ENCODE assay signal across 8 mouse cellular contexts in genomic region chr19:40345684-40346083, GRCm38 (mm10).
DNase-seq lines count a peak whose midpoint lies in the region; ATAC-seq and TF ChIP-seq lines count a peak whose summit lies in the region.

No protein-coding gene starts in this region.

- in situ Hi-C loops in CH12.LX (cut with MboI; ENCODE audit: low pct_ligation_motif_present, low pct_unique_long_range_greater_than_20kb, low sequenced_read_pairs), result loop anchor here (5.0 to 10.0 kb wide), 2 partner anchors 37 to 199 kb away; no protein-coding TSS in a partner anchor

- H3K9ac ChIP-seq in hindbrain, embryonic 13.5 days, result no peak overlapping the region
- no peak overlapping the region for H3K9ac ChIP-seq in CH12.LX (ENCODE audit: insufficient read depth, low read depth)
- H3K9ac ChIP-seq in heart, embryonic 13.5 days, result no peak overlapping the region
- no peak overlapping the region for H3K9ac ChIP-seq in neural tube, embryonic 13.5 days

- H3K36me3 ChIP-seq in hindbrain, embryonic 10.5 days, result no peaks in the 10 kb centered on the region
- H3K36me3 ChIP-seq in hindbrain, embryonic 13.5 days, result peaks cover 19% of the 10 kb centered on the region
- peaks cover 0 to 5% of the 10 kb centered on the region in 2 experiments for H3K36me3 ChIP-seq in CH12.LX (replicated peaks in 1 of 2; ENCODE audit: control insufficient read depth in 1 of 2, insufficient read depth in 1 of 2, low read length in 1 of 2)
- peaks cover 55% of the 10 kb centered on the region for H3K36me3 ChIP-seq in heart, embryonic 13.5 days
- H3K36me3 ChIP-seq in neural tube, embryonic 13.5 days, result peaks cover 24% of the 10 kb centered on the region

- dilution Hi-C loops in CH12.LX (cut with MboI; ENCODE audit: extremely low pct_ligation_motif_present, extremely low pct_unique_long_range_greater_than_20kb, low sequenced_read_pairs), result no loop called here

- no peaks in the 10 kb centered on the region for H3K79me2 ChIP-seq in CH12.LX (replicated peaks; ENCODE audit: control insufficient read depth, extremely low read depth, insufficient read depth, poor library complexity, severe bottlenecking)

- H3K9me3 ChIP-seq in hindbrain, embryonic 10.5 days, result no peaks in the 10 kb centered on the region
- no peaks in the 10 kb centered on the region for H3K9me3 ChIP-seq in hindbrain, embryonic 13.5 days
- no peaks in the 10 kb centered on the region for H3K9me3 ChIP-seq in CH12.LX (replicated peaks; ENCODE audit: low read length)
- H3K9me3 ChIP-seq in heart, embryonic 13.5 days, result no peaks in the 10 kb centered on the region
- no peaks in the 10 kb centered on the region for H3K9me3 ChIP-seq in neural tube, embryonic 13.5 days

- no peaks in the 10 kb centered on the region for H3K27me3 ChIP-seq in hindbrain, embryonic 10.5 days (ENCODE audit: insufficient read depth, poor library complexity, severe bottlenecking)
- H3K27me3 ChIP-seq in hindbrain, embryonic 13.5 days, result no peaks in the 10 kb centered on the region
- no peaks in the 10 kb centered on the region for H3K27me3 ChIP-seq in CH12.LX (replicated peaks)
- H3K27me3 ChIP-seq in heart, embryonic 13.5 days (replicated peaks), result no peaks in the 10 kb centered on the region
- H3K27me3 ChIP-seq in neural tube, embryonic 13.5 days, result no peaks in the 10 kb centered on the region

- peak; percentile 60 for TF ChIP-seq RAD21 in CH12.LX (IDR thresholded peaks at IDR 0.05; ENCODE audit: low read depth, low read length)

- TF ChIP-seq CTCF in CH12.LX (conservative IDR thresholded peaks at IDR 0.05 in 1 of 2, IDR thresholded peaks at IDR 0.05 in 1 of 2; ENCODE audit: low read depth in 2 of 2, low read length in 2 of 2), result peak; percentile 87 to 99

- TF ChIP-seq POLR2A in CH12.LX (IDR thresholded peaks at IDR 0.05; ENCODE audit: low read depth, low read length), result no peak

- H3K27ac ChIP-seq in hindbrain, embryonic 10.5 days, result no peak overlapping the region
- no peak overlapping the region for H3K27ac ChIP-seq in hindbrain, embryonic 13.5 days
- no peak overlapping the region for H3K27ac ChIP-seq in CH12.LX (ENCODE audit: insufficient read depth, low read depth)
- peak overlapping the region; percentile 72 for H3K27ac ChIP-seq in heart, embryonic 13.5 days (replicated peaks)
- peak overlapping the region; percentile 54; the same call in 1 of the 2 replicates for H3K27ac ChIP-seq in neural tube, embryonic 13.5 days (replicated peaks)

- ATAC-seq in hindbrain, embryonic 13.5 days (ENCODE audit: low FRiP score), result no peak
- ATAC-seq in heart, embryonic 13.5 days (ENCODE audit: extremely low read depth, insufficient number of reproducible peaks, low FRiP score, low TSS enrichment), result no peak
- no peak for ATAC-seq in neural tube, embryonic 13.5 days (ENCODE audit: low read depth)

- no peak for TF ChIP-seq EP300 in CH12.LX (IDR thresholded peaks at IDR 0.05; ENCODE audit: low read length)

- 16% methylated on average over 5 of the region's 5 CpGs for WGBS in hindbrain, embryonic 10.5 days
- WGBS in hindbrain, embryonic 13.5 days, result 15% methylated on average over 5 of the region's 5 CpGs
- WGBS in heart, embryonic 13.5 days, result 34% methylated on average over 5 of the region's 5 CpGs
- 16% methylated on average over 5 of the region's 5 CpGs for WGBS in neural tube, embryonic 13.5 days

- peaks cover 38% of the 10 kb centered on the region for H3K4me1 ChIP-seq in hindbrain, embryonic 10.5 days (replicated peaks)
- peaks cover 22% of the 10 kb centered on the region for H3K4me1 ChIP-seq in hindbrain, embryonic 13.5 days (replicated peaks)
- H3K4me1 ChIP-seq in CH12.LX (ENCODE audit: control insufficient read depth in 1 of 2, insufficient read depth in 2 of 2), result peaks cover 0 to 3% of the 10 kb centered on the region in 2 experiments; a peak in 1 of 4 replicates
- peaks cover 43% of the 10 kb centered on the region for H3K4me1 ChIP-seq in heart, embryonic 13.5 days
- H3K4me1 ChIP-seq in neural tube, embryonic 13.5 days (replicated peaks), result peaks cover 31% of the 10 kb centered on the region

- H3K4me3 ChIP-seq in hindbrain, embryonic 10.5 days, result no peak overlapping the region
- H3K4me3 ChIP-seq in hindbrain, embryonic 13.5 days, result no peak overlapping the region
- H3K4me3 ChIP-seq in CH12.LX (replicated peaks in 1 of 3; ENCODE audit: low read depth in 2 of 3, low read length in 2 of 3, poor library complexity in 1 of 3), result no peak overlapping the region
- no peak overlapping the region for H3K4me3 ChIP-seq in heart, embryonic 13.5 days
- H3K4me3 ChIP-seq in neural tube, embryonic 13.5 days, result no peak overlapping the region

- H3K4me2 ChIP-seq in hindbrain, embryonic 13.5 days, result no peak overlapping the region
- no peak overlapping the region for H3K4me2 ChIP-seq in CH12.LX (ENCODE audit: insufficient read depth, low read depth, poor library complexity, severe bottlenecking)
- no peak overlapping the region for H3K4me2 ChIP-seq in heart, embryonic 13.5 days
- no peak overlapping the region for H3K4me2 ChIP-seq in neural tube, embryonic 13.5 days

- peak; percentile 61 for DNase-seq in hindbrain, embryonic 10.5 days (ENCODE audit: low spot score)
- peak; percentile 85 for DNase-seq in CH12.LX (ENCODE audit: extremely low read depth)
- DNase-seq in c-Kit-negative CD71-positive TER-119-positive erythroid progenitor cells, embryonic 14.5 days (ENCODE audit: low read depth, low spot score), result peak; percentile 49
- peak; percentile 37 for DNase-seq in layer of hippocampus, adult 9-11 months
- DNase-seq in thymus, postnatal 4 days, result peak; percentile 79

TF ChIP-seq in CH12.LX, 34 proteins besides CTCF, POLR2A, EP300 and RAD21:
- TF ChIP-seq MEF2A (IDR thresholded peaks at IDR 0.05; ENCODE audit: borderline replicate concordance, low read depth, low read length) (no peak), SMC3 (IDR thresholded peaks at IDR 0.05; ENCODE audit: low read depth, low read length) (peak; percentile 58), ZKSCAN1 (IDR thresholded peaks at IDR 0.05; ENCODE audit: borderline replicate concordance, low read depth, low read length) (no peak), UBTF (IDR thresholded peaks at IDR 0.05; ENCODE audit: low read depth, low read length) (no peak), MAZ (IDR thresholded peaks at IDR 0.05; ENCODE audit: low read depth, low read length) (no peak), NELFE (IDR thresholded peaks at IDR 0.05; ENCODE audit: low read depth, low read length) (0 out of 2 replicates have a peak, but pooled peaks have one; percentile 11), IRF4 (IDR thresholded peaks at IDR 0.05; ENCODE audit: low read depth, low read length) (no peak), USF1 (IDR thresholded peaks at IDR 0.05; ENCODE audit: low read depth, low read length) (no peak; the same call in 1 of the 2 replicates), MXI1 (IDR thresholded peaks at IDR 0.05; ENCODE audit: low read depth, low read length) (no peak), JUN (IDR thresholded peaks at IDR 0.05; ENCODE audit: insufficient read depth, low read depth, low read length) (no peak), HCFC1 (IDR thresholded peaks at IDR 0.05; ENCODE audit: low read depth, low read length) (0 out of 2 replicates have a peak, but pooled peaks have one; percentile 15), ELF1 (IDR thresholded peaks at IDR 0.05; ENCODE audit: low read depth, low read length) (peak; percentile 83), JUND (conservative IDR thresholded peaks at IDR 0.05; ENCODE audit: low read depth, low read length) (no peak), MYC (IDR thresholded peaks at IDR 0.05; ENCODE audit: low read depth, low read length) (peak; percentile 83), MAX (IDR thresholded peaks at IDR 0.05; ENCODE audit: low read length) (peak; percentile 61; the same call in 1 of the 2 replicates), MAFK (IDR thresholded peaks at IDR 0.05; ENCODE audit: insufficient replicate concordance, low read length) (no peak), ZMIZ1 (IDR thresholded peaks at IDR 0.05; ENCODE audit: low read depth, low read length) (no peak)

Comparison
In these comparisons a context has a peak if more than half of its experiments do, and no peak if none do; other contexts are left out.
1. H3K27ac ChIP-seq: peak in heart, embryonic 13.5 days (single experiment) and neural tube, embryonic 13.5 days (single experiment); none in hindbrain, embryonic 10.5 days (single experiment), hindbrain, embryonic 13.5 days (single experiment) and CH12.LX (single experiment).
2. Peak in every context shown above with its lines, with median percentiles within 50 percentile points of each other: DNase-seq.